Mouse (Mus musculus) kidney, adult 8-10 months (tissue): ENCODE measurements around the gene Rap2a.

Source experiments
- DNase-seq, 2 experiments: peaks; one replicate each; pipeline ENCODE4 v3.0.0; 2022

The Rap2a gene

DNA sequence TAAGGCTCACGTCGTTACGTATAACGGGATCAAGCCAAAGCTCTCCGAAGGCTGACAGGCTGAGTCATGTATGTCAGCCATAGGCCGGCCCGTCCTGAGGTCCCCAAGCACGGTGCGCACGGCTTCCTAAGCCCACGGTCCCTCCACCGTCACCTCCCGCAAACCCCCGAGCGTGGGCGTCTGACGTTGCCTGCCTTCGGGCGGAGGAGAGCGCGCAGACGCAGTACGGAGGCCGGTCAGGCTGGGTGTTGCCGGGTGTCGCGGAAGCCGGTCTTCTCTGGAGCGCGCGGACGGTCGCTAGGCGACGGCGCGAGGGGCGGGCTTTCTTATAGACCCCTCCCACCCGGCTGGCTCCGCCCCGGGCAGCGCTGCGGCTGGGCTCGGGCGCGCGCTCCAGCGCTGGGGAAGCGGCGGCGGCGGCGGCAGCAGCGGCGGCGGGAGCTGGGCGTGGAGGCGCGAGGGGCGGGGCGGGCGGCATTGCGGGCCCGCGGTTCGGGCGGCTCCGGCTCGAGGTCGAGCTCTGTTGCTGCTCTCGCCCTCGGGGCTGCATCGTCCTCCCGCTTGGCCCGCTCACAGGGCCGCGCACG is at the start of gene Rap2a:
Gene Rap2a, plus strand, starts transcription at position 463 of the 587 bp plus-strand sequence.
- DNase-seq = peak; percentile 95 to 96

DNA sequence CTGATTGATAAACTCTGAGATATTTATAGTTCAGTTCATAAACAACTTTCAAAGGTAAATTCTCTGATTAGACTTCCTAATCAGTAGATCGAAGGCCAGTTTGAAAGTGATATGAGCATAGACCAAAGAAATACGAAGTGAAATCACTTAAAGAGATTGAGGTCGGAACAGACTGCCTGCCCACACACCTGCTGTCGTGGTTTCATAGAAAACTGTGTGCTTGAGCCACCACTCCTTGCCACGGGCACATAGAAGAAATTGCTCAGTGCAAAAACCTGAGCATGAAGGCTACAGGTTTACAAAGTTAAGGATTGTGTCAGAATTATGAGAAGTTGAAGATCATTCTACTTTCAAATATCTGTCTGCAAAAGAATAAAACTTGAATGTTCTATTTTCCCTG is 49.7 kb upstream of the Rap2a start:
- DNase-seq = no peak

- DNase-seq = peak in 1 of 2 experiments; percentile 17
These were observed 45.5 kb upstream of the Rap2a start for GRCm38 (mm10) chr14:120432773-120433172.

GRCm38 (mm10) chr14:120433931-120434398 is 44.3 kb upstream of the Rap2a start:
- no peak for DNase-seq

GRCm38 (mm10) chr14:120434831-120435230 is 43.4 kb upstream of the Rap2a start:
- DNase-seq = no peak

DNA sequence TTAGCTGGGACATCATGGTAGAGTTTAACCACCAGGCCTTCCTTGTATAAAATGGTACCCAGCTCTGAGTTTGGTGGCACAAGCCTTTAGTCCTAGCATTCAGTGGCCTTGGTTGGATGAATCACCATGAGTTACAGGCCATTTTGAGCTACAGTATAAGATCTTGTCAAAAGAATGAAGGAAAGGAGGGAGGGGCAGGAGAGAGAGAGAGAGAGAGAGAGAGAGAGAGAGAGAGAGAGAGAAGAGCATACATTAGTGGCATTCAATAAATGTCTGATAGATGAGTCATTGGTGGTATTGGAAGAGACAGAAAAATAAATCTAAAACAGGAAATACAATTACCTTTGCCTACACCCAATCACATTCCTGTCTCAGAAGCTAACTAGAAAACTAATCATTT is 37.5 kb upstream of the Rap2a start:
- DNase-seq = no peak

DNA sequence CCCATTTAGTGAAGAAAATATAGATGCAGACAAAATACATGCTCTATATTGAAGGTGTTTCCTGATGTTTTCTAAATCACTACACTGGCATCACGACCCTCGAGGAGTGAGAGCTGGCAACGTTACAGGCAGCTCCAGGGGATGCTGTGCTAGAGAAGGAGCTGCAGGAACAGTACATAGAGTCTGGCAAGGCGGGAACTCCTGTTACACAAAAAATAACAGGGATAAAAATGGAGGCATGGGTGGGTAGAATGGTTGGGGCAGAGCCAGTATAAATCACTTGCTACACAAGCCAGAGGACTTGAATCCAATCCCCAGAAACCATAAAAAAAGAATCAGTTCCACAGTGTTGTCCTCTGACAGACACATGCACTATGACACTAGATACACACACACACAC is 37.0 kb upstream of the Rap2a start:
- DNase-seq = no peak

GRCm38 (mm10) chr14:120441836-120442235 is 36.4 kb upstream of the Rap2a start:
- DNase-seq = no peak

- no peak for DNase-seq
These were observed 24.0 kb upstream of the Rap2a start for GRCm38 (mm10) chr14:120454221-120454620.

- no peak for DNase-seq
These were observed 14.1 kb upstream of the Rap2a start for GRCm38 (mm10) chr14:120463938-120464727.

- DNase-seq = no peak
These were observed 11.4 kb upstream of the Rap2a start for GRCm38 (mm10) chr14:120466816-120467215.

DNA sequence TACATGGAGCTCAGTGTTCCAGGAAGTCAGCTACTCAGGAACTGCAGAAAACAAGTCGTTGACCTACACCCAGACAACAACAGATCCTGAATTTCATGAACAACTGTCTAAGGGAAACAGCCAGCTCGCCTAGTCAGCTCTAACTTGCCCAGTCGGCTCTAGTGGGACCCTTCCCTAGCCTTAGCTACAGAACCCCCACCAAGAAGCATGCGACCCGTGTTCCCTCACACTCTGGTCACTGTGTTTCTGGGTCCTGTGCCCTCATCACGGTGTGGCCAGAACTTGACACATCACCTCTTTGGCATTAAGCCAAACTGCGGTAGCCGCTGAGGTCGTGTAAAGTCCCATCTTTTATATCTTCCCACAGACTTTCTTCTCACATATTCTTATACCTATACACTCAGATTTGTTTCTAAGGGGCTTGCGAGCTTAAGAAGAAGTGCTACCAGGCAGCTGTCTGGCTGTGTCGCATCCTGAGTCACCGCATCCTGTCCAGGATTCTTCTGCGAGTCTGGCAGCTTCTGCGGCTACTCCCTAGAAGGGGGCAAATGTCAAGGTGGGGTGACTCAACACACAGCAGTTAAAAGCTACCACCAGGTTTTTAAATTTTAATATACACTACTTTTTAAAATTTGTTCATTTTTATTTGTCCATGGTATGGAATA is 9.0 kb upstream of the Rap2a start:
- DNase-seq = no peak

GRCm38 (mm10) chr14:120476186-120476697 is 2.0 kb upstream of the Rap2a start:
- no peak for DNase-seq

DNA sequence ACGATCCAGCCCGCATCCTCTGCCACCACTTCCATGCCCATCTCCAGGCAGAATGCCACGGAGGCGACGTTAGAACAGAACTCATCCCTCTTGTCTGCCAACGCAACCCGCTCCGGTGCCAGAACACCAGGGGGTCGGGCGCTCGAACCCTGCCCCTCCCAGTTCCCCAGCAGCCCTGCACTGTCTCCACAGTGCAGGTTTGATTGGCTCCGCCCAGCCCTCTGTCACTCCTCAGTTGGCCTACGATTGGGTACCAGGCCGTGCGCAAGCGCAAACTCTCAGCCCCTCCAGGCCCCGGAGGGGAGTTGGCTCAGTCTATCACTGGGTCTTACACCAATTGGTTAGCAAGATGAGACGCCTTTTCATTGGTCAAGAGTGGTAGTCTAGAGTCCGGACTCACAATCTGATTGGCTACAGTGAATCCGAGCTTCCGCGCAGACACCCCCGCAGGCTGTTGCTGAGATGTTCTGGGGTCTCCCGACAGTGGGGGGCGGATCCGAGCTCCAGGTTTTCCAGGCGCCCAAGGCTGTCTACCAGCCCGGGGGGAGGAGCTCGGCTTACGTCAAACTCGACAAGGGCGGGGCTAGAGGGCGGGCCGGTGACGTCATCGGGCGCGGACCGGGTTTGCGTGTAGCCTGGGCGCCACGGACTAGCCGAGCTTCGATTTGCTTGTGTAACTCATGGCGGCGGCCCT is 809 bp upstream of the Rap2a start:
- peak; percentile 98 for DNase-seq

DNA sequence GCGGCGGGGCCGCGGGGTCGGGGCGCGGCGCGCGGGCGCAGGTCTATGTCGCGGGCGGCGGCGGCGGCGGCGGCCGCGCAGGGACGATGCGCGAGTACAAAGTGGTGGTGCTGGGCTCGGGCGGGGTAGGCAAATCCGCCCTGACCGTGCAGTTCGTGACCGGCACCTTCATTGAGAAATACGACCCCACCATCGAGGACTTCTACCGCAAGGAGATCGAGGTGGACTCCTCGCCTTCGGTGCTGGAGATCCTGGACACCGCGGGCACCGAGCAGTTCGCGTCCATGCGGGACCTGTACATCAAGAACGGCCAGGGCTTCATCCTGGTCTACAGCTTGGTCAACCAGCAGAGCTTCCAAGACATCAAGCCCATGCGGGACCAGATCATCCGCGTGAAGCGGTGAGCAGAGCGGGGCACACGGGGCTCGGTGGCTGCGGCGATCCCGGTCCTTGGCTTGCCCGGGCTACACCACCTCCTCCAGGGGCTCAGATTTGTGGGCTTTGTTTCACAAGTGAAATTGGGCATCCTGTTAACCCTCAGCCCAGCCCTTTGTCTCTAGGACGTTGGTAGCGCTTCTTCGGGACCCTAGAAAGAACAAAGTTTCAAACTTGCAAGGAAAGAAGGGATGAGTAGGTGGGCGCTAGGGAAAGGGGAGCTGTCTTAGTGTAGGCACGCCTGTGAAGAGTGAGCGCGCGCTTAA is 547 bp downstream of the Rap2a start:
- DNase-seq = peak; percentile 27 to 42

- no peak for DNase-seq
These were observed 2.2 kb downstream of the Rap2a start for GRCm38 (mm10) chr14:120480341-120480900.

DNA sequence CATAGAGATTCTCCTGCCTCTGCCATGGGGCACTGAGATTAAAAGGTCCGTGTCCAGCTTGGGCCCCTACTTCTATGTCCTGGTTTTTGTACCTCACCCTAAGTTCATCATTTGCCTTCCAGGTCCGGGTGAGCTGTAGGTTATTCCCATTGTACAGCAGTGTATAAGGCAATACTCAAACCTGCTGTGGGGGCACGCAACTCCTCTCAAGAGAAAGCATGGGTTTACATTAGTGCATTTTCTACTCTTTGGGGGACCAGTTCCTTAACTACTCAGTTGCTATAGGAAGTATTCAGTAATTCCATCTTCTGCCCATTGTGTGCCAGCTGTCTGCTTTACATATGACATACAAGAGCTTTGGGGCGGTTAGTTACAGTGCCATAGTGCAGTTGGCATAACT is 2.7 kb downstream of the Rap2a start:
- DNase-seq = no peak

DNA sequence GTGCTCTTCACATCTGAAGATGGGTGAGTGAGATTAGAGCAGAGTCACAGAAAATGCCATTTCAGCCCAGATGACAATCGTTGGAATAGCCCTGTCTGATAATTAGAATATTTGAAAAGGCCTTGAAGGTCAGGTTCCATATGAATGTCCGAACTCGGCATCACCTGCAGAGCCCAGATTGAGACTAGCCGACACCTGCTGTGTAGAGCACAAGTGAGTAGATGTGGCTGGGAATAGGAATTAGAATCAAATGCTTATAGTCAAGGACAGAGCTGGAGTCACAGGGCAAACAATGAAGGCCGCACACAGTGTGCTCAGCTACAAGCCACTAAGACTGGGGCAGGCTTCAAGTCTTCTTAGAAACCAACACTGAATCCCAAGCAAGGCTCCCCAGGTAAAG is 6.3 kb downstream of the Rap2a start:
- DNase-seq = no peak

DNA sequence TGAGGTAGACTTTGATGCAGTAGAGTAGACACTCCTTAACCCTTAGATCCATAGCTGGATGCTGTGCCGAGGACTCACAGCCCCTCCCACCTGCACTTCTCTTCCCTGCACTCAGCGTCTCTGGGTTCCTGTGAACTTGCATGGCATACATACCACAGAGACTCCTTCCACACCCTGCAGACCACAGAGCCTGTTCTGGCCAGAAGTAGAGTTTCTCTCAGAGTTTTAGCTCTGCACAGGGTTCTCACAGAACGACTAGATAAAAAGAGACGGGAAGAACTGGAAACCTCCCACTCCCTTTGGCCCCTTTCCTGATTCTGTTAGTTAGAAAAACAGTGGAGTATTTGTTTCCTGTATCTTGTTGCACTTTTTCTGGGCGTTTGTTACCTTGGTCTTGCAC is 18.0 kb downstream of the Rap2a start:
- no peak for DNase-seq

- DNase-seq = no peak
These were observed 18.6 kb downstream of the Rap2a start for GRCm38 (mm10) chr14:120496827-120497226.

DNA sequence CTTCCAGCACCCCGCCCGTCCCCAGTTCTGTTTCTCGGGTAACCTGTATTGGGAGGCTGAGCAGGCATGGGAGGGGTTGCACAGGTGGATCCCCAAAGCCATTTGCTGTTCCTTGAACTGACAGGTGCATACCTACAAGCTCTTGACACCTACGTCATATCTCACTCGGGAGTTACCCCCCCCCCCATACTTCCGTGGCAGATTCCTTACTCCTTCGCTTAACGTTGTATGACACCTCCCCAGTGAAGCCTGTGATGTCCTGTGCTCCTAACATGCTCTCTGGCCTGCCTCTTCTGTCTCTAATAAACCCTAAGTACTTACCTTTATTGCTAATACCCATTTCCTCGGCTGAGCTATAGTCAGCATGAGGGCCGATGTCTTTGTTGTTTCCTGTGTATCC is 20.9 kb downstream of the Rap2a start:
- no peak for DNase-seq

DNA sequence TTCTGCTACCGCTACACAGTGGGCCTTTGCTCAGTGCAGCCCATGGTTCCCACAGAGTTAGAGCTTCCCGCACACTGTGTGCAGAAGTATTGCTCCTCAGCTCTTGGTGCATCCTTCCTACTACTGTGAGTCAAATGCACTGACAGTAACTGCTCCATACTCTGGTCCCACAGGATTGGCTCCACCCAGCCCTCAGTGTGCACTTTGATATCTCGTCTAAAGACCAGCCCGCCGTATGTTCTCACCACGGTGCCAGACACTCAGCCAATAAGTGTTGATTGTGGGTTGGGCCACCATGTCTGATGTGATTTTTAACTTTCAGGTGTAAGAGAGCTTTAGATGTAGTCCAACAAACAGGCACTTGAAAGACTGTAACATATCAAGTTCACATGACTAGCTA is 21.4 kb downstream of the Rap2a start:
- DNase-seq = no peak
